Mouse (Mus musculus): ENCODE measurements around the gene Mip. TPM values are rescaled to one million over a fixed set of nuclear protein-coding genes. Genes with fewer than 3 reads are reported as not detected.
"Not testable (repeated sequence)": the region's sequence is repeated elsewhere in the genome, so short reads cannot be mapped to it uniquely, and the experiment has no call there.

The Mip gene
- polyA plus RNA-seq, 1 experiment from 2014 or later: not detected

- WGBS: 86% methylated on average over 10 of the region's 10 CpGs
- Histone ChIP-seq H3K9me3 (replicated peaks; ENCODE audit: control insufficient read depth, low read length) (no peaks in the 10 kb centered on the region), H3K9ac (ENCODE audit: low read length) (no peak overlapping the region), H3K4me3 (ENCODE audit: low read length) (no peak overlapping the region), H3K27me3 (ENCODE audit: control insufficient read depth, insufficient read depth, low read length) (no peaks in the 10 kb centered on the region), H3K36me3 (ENCODE audit: control insufficient read depth, insufficient read depth) (no peaks in the 10 kb centered on the region), H3K4me1 (ENCODE audit: control insufficient read depth, insufficient read depth, low read length) (peaks cover 7% of the 10 kb centered on the region), H3K27ac (ENCODE audit: low read length) (no peak overlapping the region), H3K4me2 (ENCODE audit: low read depth, low read length) (no peak overlapping the region)
- no peak for ATAC-seq (replicated peaks; ENCODE audit: extremely low read depth, insufficient read depth, low FRiP score)
Measured at GRCm38 (mm10) chr10:128208326-128208725, 17.3 kb upstream of the Mip start.

- Histone ChIP-seq H3K9ac (ENCODE audit: low read length) (no peak overlapping the region), H3K27me3 (ENCODE audit: control insufficient read depth, insufficient read depth, low read length) (0 out of 2 replicates have a peak, but pooled peaks cover 3% of the 10 kb centered on the region), H3K27ac (ENCODE audit: low read length) (no peak overlapping the region), H3K4me1 (ENCODE audit: control insufficient read depth, insufficient read depth, low read length) (peaks cover 7% of the 10 kb centered on the region), H3K4me2 (ENCODE audit: low read depth, low read length) (no peak overlapping the region), H3K36me3 (ENCODE audit: control insufficient read depth, insufficient read depth) (no peaks in the 10 kb centered on the region), H3K4me3 (ENCODE audit: low read length) (no peak overlapping the region), H3K9me3 (replicated peaks; ENCODE audit: control insufficient read depth, low read length) (no peaks in the 10 kb centered on the region)
- no peak for ATAC-seq (replicated peaks; ENCODE audit: extremely low read depth, insufficient read depth, low FRiP score)
- 93% methylated on average over 11 of the region's 11 CpGs for WGBS
Measured at GRCm38 (mm10) chr10:128209311-128210009, 16.2 kb upstream of the Mip start.

- no peak for ATAC-seq (replicated peaks; ENCODE audit: extremely low read depth, insufficient read depth, low FRiP score)
Measured at GRCm38 (mm10) chr10:128210131-128210530, 15.5 kb upstream of the Mip start.

GRCm38 (mm10) chr10:128210954-128211353 lies 14.7 kb upstream of the Mip start:
- no peaks in the 10 kb centered on the region for H3K9me3 ChIP-seq (replicated peaks; ENCODE audit: control insufficient read depth, low read length)
- H3K4me3 ChIP-seq (ENCODE audit: low read length): peak overlapping the region; percentile 84
- 16% methylated on average over 14 of the region's 14 CpGs for WGBS
- no peak for ATAC-seq (replicated peaks; ENCODE audit: extremely low read depth, insufficient read depth, low FRiP score)
- peaks cover 7% of the 10 kb centered on the region for H3K4me1 ChIP-seq (ENCODE audit: control insufficient read depth, insufficient read depth, low read length)
- peak overlapping the region; percentile 97 for H3K4me2 ChIP-seq (ENCODE audit: low read depth, low read length)
- H3K9ac ChIP-seq (ENCODE audit: low read length): peak overlapping the region; percentile 77
- H3K36me3 ChIP-seq (ENCODE audit: control insufficient read depth, insufficient read depth): no peaks in the 10 kb centered on the region
- H3K27ac ChIP-seq (ENCODE audit: low read length): peak overlapping the region; percentile 68; the same call in 1 of the 2 replicates
- H3K27me3 ChIP-seq (ENCODE audit: control insufficient read depth, insufficient read depth, low read length): 0 out of 2 replicates have a peak, but pooled peaks cover 3% of the 10 kb centered on the region

More at GRCm38 (mm10) chr10:128210131-128210530, 15.5 kb upstream of the Mip start:
- H3K9me3 ChIP-seq (replicated peaks; ENCODE audit: control insufficient read depth, low read length): no peaks in the 10 kb centered on the region
- WGBS: 90% methylated on average over 2 of the region's 2 CpGs
- H3K4me3 ChIP-seq (ENCODE audit: low read length): no peak overlapping the region
- H3K27me3 ChIP-seq (ENCODE audit: control insufficient read depth, insufficient read depth, low read length): 0 out of 2 replicates have a peak, but pooled peaks cover 3% of the 10 kb centered on the region
- H3K4me1 ChIP-seq (ENCODE audit: control insufficient read depth, insufficient read depth, low read length): peaks cover 7% of the 10 kb centered on the region
- H3K9ac ChIP-seq (ENCODE audit: low read length): no peak overlapping the region
- no peak overlapping the region for H3K27ac ChIP-seq (ENCODE audit: low read length)
- no peaks in the 10 kb centered on the region for H3K36me3 ChIP-seq (ENCODE audit: control insufficient read depth, insufficient read depth)
- H3K4me2 ChIP-seq (ENCODE audit: low read depth, low read length): no peak overlapping the region

- Histone ChIP-seq H3K27me3 (ENCODE audit: control insufficient read depth, insufficient read depth, low read length) (0 out of 2 replicates have a peak, but pooled peaks cover 3% of the 10 kb centered on the region), H3K36me3 (ENCODE audit: control insufficient read depth, insufficient read depth) (no peaks in the 10 kb centered on the region), H3K4me2 (ENCODE audit: low read depth, low read length) (peak within 1 kb of the TSS; percentile 97), H3K27ac (ENCODE audit: low read length) (peak within 1 kb of the TSS; percentile 68), H3K9me3 (replicated peaks; ENCODE audit: control insufficient read depth, low read length) (no peaks in the 10 kb centered on the region), H3K4me3 (ENCODE audit: low read length) (peak within 1 kb of the TSS; percentile 84), H3K9ac (ENCODE audit: low read length) (peak within 1 kb of the TSS; percentile 77), H3K4me1 (ENCODE audit: control insufficient read depth, insufficient read depth, low read length) (peaks cover 7% of the 10 kb centered on the region)
- ATAC-seq (replicated peaks; ENCODE audit: extremely low read depth, insufficient read depth, low FRiP score): peak; percentile 90
- under 1% methylated on average over 30 of the region's 30 CpGs for WGBS
Measured at GRCm38 (mm10) chr10:128211390-128212108, 14.1 kb upstream of the Mip start, which contains the start of gene Spryd4. Gene Spryd4, minus strand, starts transcription at chr10:128211807.

- peak overlapping the region; percentile 68; the same call in 1 of the 2 replicates for H3K27ac ChIP-seq (ENCODE audit: low read length)
- 39% methylated on average over 6 of the region's 6 CpGs for WGBS
Measured at GRCm38 (mm10) chr10:128212148-128212547, 13.5 kb upstream of the Mip start.

GRCm38 (mm10) chr10:128212871-128213323 lies 12.7 kb upstream of the Mip start:
- H3K4me2 ChIP-seq (ENCODE audit: low read depth, low read length): peak overlapping the region; percentile 66
- ATAC-seq (replicated peaks; ENCODE audit: extremely low read depth, insufficient read depth, low FRiP score): peak; percentile 42
- 0 out of 2 replicates have a peak, but pooled peaks cover 3% of the 10 kb centered on the region for H3K27me3 ChIP-seq (ENCODE audit: control insufficient read depth, insufficient read depth, low read length)
- H3K9me3 ChIP-seq (replicated peaks; ENCODE audit: control insufficient read depth, low read length): no peaks in the 10 kb centered on the region
- no peaks in the 10 kb centered on the region for H3K36me3 ChIP-seq (ENCODE audit: control insufficient read depth, insufficient read depth)
- peaks cover 7% of the 10 kb centered on the region for H3K4me1 ChIP-seq (ENCODE audit: control insufficient read depth, insufficient read depth, low read length)
- H3K4me3 ChIP-seq (ENCODE audit: low read length): peak overlapping the region; percentile 42
- peak overlapping the region; percentile 32 for H3K9ac ChIP-seq (ENCODE audit: low read length)
- under 1% methylated on average over 18 of the region's 18 CpGs for WGBS
- peak overlapping the region; percentile 1 for H3K27ac ChIP-seq (ENCODE audit: low read length)

More at GRCm38 (mm10) chr10:128212148-128212547, 13.5 kb upstream of the Mip start:
- Histone ChIP-seq H3K9me3 (replicated peaks; ENCODE audit: control insufficient read depth, low read length) (no peaks in the 10 kb centered on the region), H3K4me3 (ENCODE audit: low read length) (peak overlapping the region; percentile 84), H3K27me3 (ENCODE audit: control insufficient read depth, insufficient read depth, low read length) (0 out of 2 replicates have a peak, but pooled peaks cover 3% of the 10 kb centered on the region), H3K9ac (ENCODE audit: low read length) (peak overlapping the region; percentile 77), H3K4me2 (ENCODE audit: low read depth, low read length) (peak overlapping the region; percentile 97), H3K36me3 (ENCODE audit: control insufficient read depth, insufficient read depth) (no peaks in the 10 kb centered on the region), H3K4me1 (ENCODE audit: control insufficient read depth, insufficient read depth, low read length) (peaks cover 7% of the 10 kb centered on the region)
- ATAC-seq (replicated peaks; ENCODE audit: extremely low read depth, insufficient read depth, low FRiP score): no peak

DNA sequence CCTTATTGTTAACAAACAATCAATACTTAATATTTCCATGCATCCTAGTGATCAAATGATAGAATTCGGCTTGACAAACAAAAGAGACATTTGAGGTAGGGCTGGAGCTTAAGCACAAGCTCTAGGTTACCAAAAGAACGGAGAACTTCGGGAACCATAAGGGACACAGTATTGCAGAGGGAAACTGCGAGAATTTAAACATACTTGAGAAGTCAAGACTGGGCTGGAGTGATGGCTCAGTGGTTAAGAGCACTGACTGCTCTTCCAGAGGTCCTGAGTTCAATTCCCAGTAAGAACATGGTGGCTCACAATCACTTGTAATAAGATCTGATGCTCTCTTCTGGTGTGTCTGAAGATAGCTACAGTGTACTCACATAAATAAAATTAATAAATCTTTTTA lies 11.5 kb upstream of the Mip start:
- H3K4me1 ChIP-seq (ENCODE audit: control insufficient read depth, insufficient read depth, low read length); H3K9me3 ChIP-seq (replicated peaks; ENCODE audit: control insufficient read depth, low read length); H3K4me2 ChIP-seq (ENCODE audit: low read depth, low read length); H3K36me3 ChIP-seq (ENCODE audit: control insufficient read depth, insufficient read depth); H3K27me3 ChIP-seq (ENCODE audit: control insufficient read depth, insufficient read depth, low read length); H3K4me3 ChIP-seq (ENCODE audit: low read length); H3K9ac ChIP-seq (ENCODE audit: low read length); H3K27ac ChIP-seq (ENCODE audit: low read length); ATAC-seq (replicated peaks; ENCODE audit: extremely low read depth, insufficient read depth, low FRiP score): not testable (repeated sequence)
- 83% methylated on average over 4 of the region's 4 CpGs for WGBS
